Mouse (Mus musculus): ENCODE measurements around the gene Scn11a.

GRCm38 (mm10) chr9:119728412-119729097 lies 96.7 kb downstream of the Scn11a start:
- TF ChIP-seq POLR2A (IDR thresholded peaks at IDR 0.05; ENCODE audit: low read depth, low read length) (no peak), CTCF (conservative IDR thresholded peaks at IDR 0.05; ENCODE audit: insufficient read depth, insufficient read length, low read depth, low read length) (no peak)
